Mouse (Mus musculus): ENCODE data around the gene Pheta2. TPM values are rescaled to one million over a fixed set of nuclear protein-coding genes. Genes with fewer than 3 reads are reported as not detected.

Pheta2 gene
- total and polyA plus RNA-seq, 3 experiments = 0.08 TPM; not detected in 2

DNA sequence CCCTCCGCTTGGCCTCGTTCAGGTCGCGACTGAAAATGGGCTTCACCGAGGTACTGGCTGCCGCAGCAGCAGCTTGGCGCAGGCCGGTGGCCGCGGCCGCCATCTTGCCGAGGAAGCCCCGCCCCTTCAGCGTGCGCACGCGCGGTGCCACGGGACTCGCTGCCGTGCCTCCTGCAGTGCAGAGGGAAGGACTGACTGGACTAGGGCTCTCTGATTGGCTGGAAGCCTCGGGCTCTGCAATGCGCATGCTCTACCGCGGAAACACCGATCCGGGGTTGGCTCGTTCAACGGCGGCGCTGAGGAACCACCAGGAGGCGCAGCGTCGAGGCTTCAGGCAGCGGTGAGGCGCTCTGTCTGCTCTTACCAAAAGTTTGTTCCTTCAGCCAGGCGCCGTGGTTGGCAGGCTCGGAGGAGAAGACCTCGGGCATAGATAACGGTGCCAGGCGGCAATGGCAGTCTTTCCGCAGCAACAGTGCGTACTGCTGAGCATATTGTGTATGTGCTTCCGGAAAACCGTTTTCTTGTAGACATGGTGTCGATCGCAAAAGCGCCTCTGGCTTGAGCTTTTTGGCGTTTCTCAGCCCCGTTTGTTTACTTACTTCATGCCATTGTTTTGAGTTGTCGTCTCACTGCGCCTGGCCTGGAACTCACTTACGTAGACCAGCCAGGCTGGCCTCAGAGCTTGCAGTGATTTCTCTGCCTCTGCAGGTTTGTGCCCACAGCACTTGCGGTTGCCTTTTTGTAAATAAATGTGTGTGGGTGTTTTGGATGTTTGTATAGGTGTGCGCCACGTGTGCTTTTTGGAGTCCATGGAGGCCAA is 15.6 kb downstream of the Pheta2 start, which contains the start of gene Ndufa6 (continued):
- TF ChIP-seq ELF1 (IDR thresholded peaks at IDR 0.05; ENCODE audit: low read depth, low read length) (peak; percentile 69), RAD21 (IDR thresholded peaks at IDR 0.05; ENCODE audit: low read depth, low read length) (peak; percentile 65), MEF2A (IDR thresholded peaks at IDR 0.05; ENCODE audit: borderline replicate concordance, low read depth, low read length) (peak; percentile 71; the same call in 1 of the 2 replicates), POLR2AphosphoS2 (IDR thresholded peaks at IDR 0.05; ENCODE audit: low read depth, low read length) (peak; percentile 76; the same call in 1 of the 2 replicates), CTCF (conservative IDR thresholded peaks at IDR 0.05 in 1 of 2, IDR thresholded peaks at IDR 0.05 in 1 of 2; ENCODE audit: low read depth in 2 of 2, low read length in 2 of 2) (peak in 1 of 2 experiments; percentile 97; a peak in 3 of 4 replicates), EP300 (IDR thresholded peaks at IDR 0.05; ENCODE audit: low read length) (no peak), IRF4 (IDR thresholded peaks at IDR 0.05; ENCODE audit: low read depth, low read length) (peak; percentile 59; the same call in 1 of the 2 replicates), GABPA (IDR thresholded peaks at IDR 0.05; ENCODE audit: insufficient replicate concordance, low read depth, low read length) (no peak), CHD1 (IDR thresholded peaks at IDR 0.05; ENCODE audit: low read depth, low read length) (no peak), ZC3H11A (IDR thresholded peaks at IDR 0.05; ENCODE audit: low read depth, low read length) (no peak), MXI1 (IDR thresholded peaks at IDR 0.05; ENCODE audit: low read depth, low read length) (peak; percentile 64; the same call in 1 of the 2 replicates), MAZ (IDR thresholded peaks at IDR 0.05; ENCODE audit: low read depth, low read length) (no peak), POLR2A (IDR thresholded peaks at IDR 0.05; ENCODE audit: low read depth, low read length) (peak; percentile 96), UBTF (IDR thresholded peaks at IDR 0.05; ENCODE audit: low read depth, low read length) (0 out of 2 replicates have a peak, but pooled peaks have one; percentile 33), ETS1 (conservative IDR thresholded peaks at IDR 0.05; ENCODE audit: low read depth, low read length) (no peak), MAX (IDR thresholded peaks at IDR 0.05; ENCODE audit: low read length) (peak; percentile 59; the same call in 1 of the 2 replicates), CHD2 (IDR thresholded peaks at IDR 0.05; ENCODE audit: low read length) (no peak), RCOR1 (conservative IDR thresholded peaks at IDR 0.05; ENCODE audit: low read depth, low read length) (no peak), TBP (conservative IDR thresholded peaks at IDR 0.05; ENCODE audit: low read depth, low read length) (peak; percentile 84), USF1 (IDR thresholded peaks at IDR 0.05; ENCODE audit: low read depth, low read length) (no peak; the same call in 1 of the 2 replicates)

DNA sequence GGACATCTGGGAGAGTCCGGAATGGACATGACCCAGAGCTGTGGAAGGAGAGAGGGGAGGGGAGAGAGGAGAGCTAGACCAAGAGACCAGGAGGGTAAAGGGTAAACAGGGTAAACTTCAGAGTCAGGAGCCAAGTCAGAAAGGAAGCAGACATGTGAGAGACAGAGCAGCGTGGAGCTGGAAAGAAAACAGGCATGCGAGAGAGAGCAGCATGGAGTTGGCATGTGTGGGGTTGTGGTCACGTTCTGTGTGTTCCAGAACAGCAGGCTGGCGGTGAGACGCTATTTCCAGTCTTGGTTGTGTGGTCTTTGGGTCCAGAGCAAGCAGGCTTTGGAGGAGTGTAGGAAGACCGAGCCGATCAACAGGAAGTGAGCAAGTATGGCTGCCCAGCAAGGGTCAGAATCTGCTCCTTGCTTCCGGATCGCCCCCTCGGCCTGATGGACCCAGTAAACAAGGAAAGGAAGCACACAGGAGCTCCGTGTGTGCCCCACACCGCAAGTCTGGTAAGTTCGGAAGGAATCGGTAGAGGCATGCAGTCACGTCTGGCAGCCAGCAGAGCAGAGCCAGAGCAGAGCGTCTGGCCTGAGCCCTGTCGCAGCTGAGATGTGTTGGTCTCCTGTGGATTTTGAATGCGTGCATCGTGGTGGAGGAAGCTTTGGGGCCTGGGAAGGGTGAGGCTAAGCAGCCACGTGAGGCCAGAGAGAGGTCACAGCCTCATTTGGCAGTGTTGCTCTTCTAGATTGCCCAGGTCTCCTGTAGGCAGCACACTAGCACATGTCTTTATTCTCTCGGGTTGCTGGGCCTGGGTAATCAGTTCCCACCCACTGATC is 19.9 kb downstream of the Pheta2 start:
- Histone ChIP-seq H3K27me3 (replicated peaks) (no peaks in the 10 kb centered on the region), H3K27ac (ENCODE audit: insufficient read depth, low read depth) (no peak overlapping the region), H3K36me3 (replicated peaks in 1 of 2; ENCODE audit: control insufficient read depth in 1 of 2, insufficient read depth in 1 of 2, low read length in 1 of 2) (no peaks in the 10 kb centered on the region), H3K9me3 (replicated peaks; ENCODE audit: low read length) (peaks cover 2% of the 10 kb centered on the region), H3K4me3 (replicated peaks in 1 of 3; ENCODE audit: low read depth in 2 of 3, low read length in 2 of 3, poor library complexity in 1 of 3) (no peak overlapping the region), H3K79me2 (replicated peaks; ENCODE audit: control insufficient read depth, extremely low read depth, insufficient read depth, poor library complexity, severe bottlenecking) (peaks cover 1% of the 10 kb centered on the region; the same call in 1 of the 2 replicates), H3K9ac (ENCODE audit: insufficient read depth, low read depth) (no peak overlapping the region), H3K4me1 (ENCODE audit: control insufficient read depth in 1 of 2, insufficient read depth in 2 of 2) (peaks cover 0 to 4% of the 10 kb centered on the region in 2 experiments; a peak in 2 of 4 replicates), H3K4me2 (ENCODE audit: insufficient read depth, low read depth, poor library complexity, severe bottlenecking) (no peak overlapping the region)
- dilution Hi-C loops (cut with MboI; ENCODE audit: extremely low pct_ligation_motif_present, extremely low pct_unique_long_range_greater_than_20kb, low sequenced_read_pairs) = no loop called here
- in situ Hi-C loops (cut with MboI; ENCODE audit: low pct_ligation_motif_present, low pct_unique_long_range_greater_than_20kb, low sequenced_read_pairs) = loop anchor here (10.0 kb wide), 1 partner anchor 56 kb away; no protein-coding TSS in a partner anchor
- TF ChIP-seq RAD21 (IDR thresholded peaks at IDR 0.05; ENCODE audit: low read depth, low read length) (no peak), SMC3 (IDR thresholded peaks at IDR 0.05; ENCODE audit: low read depth, low read length) (no peak), MYC (IDR thresholded peaks at IDR 0.05; ENCODE audit: low read depth, low read length) (no peak), TBP (conservative IDR thresholded peaks at IDR 0.05; ENCODE audit: low read depth, low read length) (no peak), GABPA (IDR thresholded peaks at IDR 0.05; ENCODE audit: insufficient replicate concordance, low read depth, low read length) (no peak), MEF2A (IDR thresholded peaks at IDR 0.05; ENCODE audit: borderline replicate concordance, low read depth, low read length) (no peak), CTCF (conservative IDR thresholded peaks at IDR 0.05 in 1 of 2, IDR thresholded peaks at IDR 0.05 in 1 of 2; ENCODE audit: low read depth in 2 of 2, low read length in 2 of 2) (no peak), MXI1 (IDR thresholded peaks at IDR 0.05; ENCODE audit: low read depth, low read length) (no peak), ZNF384 (IDR thresholded peaks at IDR 0.05; ENCODE audit: low read depth, low read length) (no peak), IRF4 (IDR thresholded peaks at IDR 0.05; ENCODE audit: low read depth, low read length) (no peak), MAFK (IDR thresholded peaks at IDR 0.05; ENCODE audit: insufficient replicate concordance, low read length) (no peak), ZMIZ1 (IDR thresholded peaks at IDR 0.05; ENCODE audit: low read depth, low read length) (no peak), UBTF (IDR thresholded peaks at IDR 0.05; ENCODE audit: low read depth, low read length) (no peak), KAT2A (IDR thresholded peaks at IDR 0.05; ENCODE audit: insufficient replicate concordance, low read length) (no peak), JUND (conservative IDR thresholded peaks at IDR 0.05; ENCODE audit: low read depth, low read length) (no peak), TCF12 (IDR thresholded peaks at IDR 0.05; ENCODE audit: low read depth, low read length) (no peak), USF2 (conservative IDR thresholded peaks at IDR 0.05; ENCODE audit: low read depth, low read length) (no peak), USF1 (IDR thresholded peaks at IDR 0.05; ENCODE audit: low read depth, low read length) (no peak), ZKSCAN1 (IDR thresholded peaks at IDR 0.05; ENCODE audit: borderline replicate concordance, low read depth, low read length) (no peak)
- no peak for DNase-seq (ENCODE audit: extremely low read depth)
